7 mouse cellular contexts compared by ENCODE assay signal in genomic region chr5:8798752-8799115, GRCm38 (mm10). TPM values are rescaled to one million over a fixed set of nuclear protein-coding genes. Genes with fewer than 3 reads are reported as not detected.
A peak's percentile ranks its signal among the peaks of the same experiment; 100 is the strongest.
DNase-seq lines count a peak whose midpoint lies in the region; ATAC-seq and TF ChIP-seq lines count a peak whose summit lies in the region.

No protein-coding gene starts in this region.

- H3K27ac ChIP-seq in lung, postnatal 0 days (ENCODE audit: low read length), result no peak overlapping the region
- no peak overlapping the region for H3K27ac ChIP-seq in forebrain, embryonic 12.5 days
- no peak overlapping the region for H3K27ac ChIP-seq in liver, embryonic 11.5 days (ENCODE audit: low read depth, low read length)
- no peak overlapping the region for H3K27ac ChIP-seq in stomach, embryonic 16.5 days (ENCODE audit: low read length)

- peak overlapping the region; percentile 96 for H3K4me2 ChIP-seq in lung, postnatal 0 days (replicated peaks; ENCODE audit: low read depth, low read length)
- H3K4me2 ChIP-seq in forebrain, embryonic 12.5 days, result peak overlapping the region; percentile 99
- peak overlapping the region; percentile 95 for H3K4me2 ChIP-seq in liver, embryonic 11.5 days
- peak overlapping the region; percentile 97 for H3K4me2 ChIP-seq in stomach, embryonic 16.5 days (ENCODE audit: low read depth, low read length)

- H3K9ac ChIP-seq in lung, postnatal 0 days (replicated peaks; ENCODE audit: low read depth), result no peak overlapping the region
- peak overlapping the region; percentile 59; the same call in 1 of the 2 replicates for H3K9ac ChIP-seq in forebrain, embryonic 12.5 days
- H3K9ac ChIP-seq in liver, embryonic 11.5 days (ENCODE audit: low read depth, low read length), result peak overlapping the region; percentile 28; the same call in 1 of the 2 replicates
- H3K9ac ChIP-seq in stomach, embryonic 16.5 days (ENCODE audit: low read length), result peak overlapping the region; percentile 73

- no peak for TF ChIP-seq CTCF in lung, postnatal 0 days (IDR thresholded peaks at IDR 0.05)

- DNase-seq in lung, postnatal 0 days (ENCODE audit: low spot score), result no peak
- DNase-seq in lung, adult 18-20 months, result no peak
- no peak for DNase-seq in liver, embryonic 11.5 days (ENCODE audit: low spot score)
- no peak for DNase-seq in thymus, adult 18-20 months

- H3K36me3 ChIP-seq in lung, postnatal 0 days (ENCODE audit: insufficient read depth, low read length), result no peaks in the 10 kb centered on the region
- H3K36me3 ChIP-seq in forebrain, embryonic 12.5 days (replicated peaks), result no peaks in the 10 kb centered on the region
- H3K36me3 ChIP-seq in liver, embryonic 11.5 days (ENCODE audit: control insufficient read depth, insufficient read depth, low read length), result no peaks in the 10 kb centered on the region
- H3K36me3 ChIP-seq in stomach, embryonic 16.5 days (ENCODE audit: control insufficient read depth, insufficient read depth, low read length), result no peaks in the 10 kb centered on the region

- no peak for ATAC-seq in lung, postnatal 0 days
- no peak for ATAC-seq in forebrain, embryonic 12.5 days (ENCODE audit: low FRiP score)
- ATAC-seq in liver, embryonic 11.5 days (replicated peaks; ENCODE audit: low FRiP score), result no peak
- no peak for ATAC-seq in stomach, embryonic 16.5 days (ENCODE audit: insufficient read depth, low FRiP score)
- no peak for ATAC-seq in erythroid progenitor cell, adult 5-6 weeks (replicated peaks; ENCODE audit: low FRiP score, poor library complexity, severe bottlenecking)

- H3K27me3 ChIP-seq in lung, postnatal 0 days (replicated peaks; ENCODE audit: insufficient read depth, low read length), result no peaks in the 10 kb centered on the region
- peaks cover 4% of the 10 kb centered on the region; the same call in 1 of the 2 replicates for H3K27me3 ChIP-seq in forebrain, embryonic 12.5 days
- H3K27me3 ChIP-seq in liver, embryonic 11.5 days (replicated peaks; ENCODE audit: control insufficient read depth, insufficient read depth, low read length), result peaks cover 2% of the 10 kb centered on the region; the same call in 1 of the 2 replicates
- H3K27me3 ChIP-seq in stomach, embryonic 16.5 days (ENCODE audit: control insufficient read depth, insufficient read depth, low read length), result no peaks in the 10 kb centered on the region

- peaks cover 5% of the 10 kb centered on the region; the same call in 1 of the 2 replicates for H3K4me1 ChIP-seq in lung, postnatal 0 days (ENCODE audit: insufficient read depth, low read depth, low read length)
- peaks cover 4% of the 10 kb centered on the region; the same call in 1 of the 2 replicates for H3K4me1 ChIP-seq in forebrain, embryonic 12.5 days
- 0 out of 2 replicates have a peak, but pooled peaks cover 2% of the 10 kb centered on the region for H3K4me1 ChIP-seq in liver, embryonic 11.5 days (replicated peaks; ENCODE audit: control insufficient read depth, insufficient read depth, low read length)
- H3K4me1 ChIP-seq in stomach, embryonic 16.5 days (ENCODE audit: control insufficient read depth, insufficient read depth, low read length), result peaks cover 3% of the 10 kb centered on the region; the same call in 1 of the 2 replicates

- TF ChIP-seq EP300 in lung, postnatal 0 days (IDR thresholded peaks at IDR 0.05), result no peak

- H3K4me3 ChIP-seq in lung, postnatal 0 days (ENCODE audit: low read depth, low read length), result peak overlapping the region; percentile 50
- H3K4me3 ChIP-seq in forebrain, embryonic 12.5 days (replicated peaks), result peak overlapping the region; percentile 59
- peak overlapping the region; percentile 59 for H3K4me3 ChIP-seq in liver, embryonic 11.5 days (ENCODE audit: low read depth, low read length)
- peak overlapping the region; percentile 52 for H3K4me3 ChIP-seq in stomach, embryonic 16.5 days (replicated peaks; ENCODE audit: low read length)

- no peaks in the 10 kb centered on the region for H3K9me3 ChIP-seq in lung, postnatal 0 days (ENCODE audit: low read length)
- H3K9me3 ChIP-seq in forebrain, embryonic 12.5 days, result no peaks in the 10 kb centered on the region
- no peaks in the 10 kb centered on the region for H3K9me3 ChIP-seq in liver, embryonic 11.5 days (ENCODE audit: control insufficient read depth, low read length)
- H3K9me3 ChIP-seq in stomach, embryonic 16.5 days (replicated peaks; ENCODE audit: control insufficient read depth, low read length), result no peaks in the 10 kb centered on the region

- WGBS in lung, postnatal 0 days, result 28% methylated on average over 10 of the region's 10 CpGs
- 31% methylated on average over 10 of the region's 10 CpGs for WGBS in forebrain, embryonic 12.5 days
- whole genome bisulfite sequencing in liver, embryonic 11.5 days, result 29% methylated on average over 10 of the region's 10 CpGs
- 25% methylated on average over 10 of the region's 10 CpGs for WGBS in stomach, embryonic 16.5 days

RNA-seq across cellular contexts. Expression of gene Abcb1b, which starts 0.8 kb away (rescaled TPM):
- 1.4 and 1.8 TPM in 2 replicates for polyA plus RNA-seq in lung, postnatal 0 days (2015; fragmentation: Nextera tagmentation; extraction: Ambion mirVana)
- 0.85 and 0.93 TPM in 2 replicates for polyA plus RNA-seq in forebrain, embryonic 12.5 days (2016; fragmentation: Nextera tagmentation; extraction: Ambion mirVana)
- polyA plus RNA-seq in liver, embryonic 11.5 days (2014; fragmentation: Nextera tagmentation; extraction: Ambion mirVana), result 0.55 and 1.3 TPM in 2 replicates
- polyA plus RNA-seq in stomach, embryonic 16.5 days (2015; fragmentation: Nextera tagmentation; extraction: Ambion mirVana), result 2.4 and 3.6 TPM in 2 replicates
- total RNA-seq in erythroid progenitor cell, adult 5-6 weeks (2015; ENCODE audit: low replicate concordance), result 0.84 TPM in 1 of 2 replicates, not detected in the other
- total RNA-seq in erythroid progenitor cell, adult 5-6 weeks (2017; ENCODE audit: low replicate concordance), result 4.4 TPM in 1 of 2 replicates, not detected in the other
